Mouse (Mus musculus) stomach, embryonic 16.5 days (tissue): ENCODE data around the gene Epop. TPM values are rescaled to one million over a fixed set of nuclear protein-coding genes. Genes with fewer than 3 reads are reported as not detected.

ENCODE experiments used
- ATAC-seq: fragments of 200-750 bp; cut with Nextera tagmentation; 2 replicates; pipeline ENCODE4 v1.8.0; 2017; ENCODE audit warnings: moderate number of reproducible peaks, moderate TSS enrichment; ENCODE audit not compliant: insufficient read depth, low FRiP score
- H3K27ac ChIP-seq: fragments of 300-500 bp; sonication (generic); 2 replicates; pipeline ENCODE4 v1.5.1; 2014; ENCODE audit warnings: low read length
- H3K27me3 ChIP-seq: fragments of 300-500 bp; sonication (generic); 2 replicates; pipeline ENCODE4 v1.6.1; 2014; ENCODE audit warnings: low read length, control low read depth, mixed read lengths; ENCODE audit not compliant: control insufficient read depth, insufficient read depth
- H3K36me3 ChIP-seq: fragments of 300-500 bp; sonication (generic); 2 replicates; pipeline ENCODE4 v1.6.1; 2014; ENCODE audit warnings: low read length; ENCODE audit not compliant: control insufficient read depth, insufficient read depth
- H3K4me1 ChIP-seq: fragments of 300-500 bp; sonication (generic); 2 replicates; pipeline ENCODE4 v1.6.1; 2014; ENCODE audit warnings: low read length, control low read depth, mixed read lengths; ENCODE audit not compliant: control insufficient read depth, insufficient read depth
- H3K4me2 ChIP-seq: fragments of 300-500 bp; sonication (generic); 2 replicates; pipeline ENCODE4 v1.6.1; 2014; ENCODE audit warnings: low read depth, low read length, mixed read lengths
- H3K4me3 ChIP-seq: fragments of 300-500 bp; sonication (generic); replicated peaks from 2 replicates; pipeline ENCODE4 v1.5.1; 2014; ENCODE audit warnings: mild to moderate bottlenecking, low read length
- H3K9ac ChIP-seq: fragments of 300-500 bp; sonication (generic); 2 replicates; pipeline ENCODE4 v1.6.1; 2014; ENCODE audit warnings: low read length
- H3K9me3 ChIP-seq: fragments of 300-500 bp; sonication (generic); replicated peaks from 2 replicates; pipeline ENCODE4 v1.6.1; 2016; ENCODE audit warnings: low read length, control low read depth; ENCODE audit not compliant: control insufficient read depth
- WGBS: fragments of 180-500 bp; shearing (Covaris S2); extraction: QIAGEN DNeasy Blood & Tissue Kit; methylation state at CpG from one replicate; pipeline ENCODE4 v1.1.7; 2014; 5-methylcytosine and 5-hydroxymethylcytosine counted together
- microRNA-seq: library from miRNA; unstranded; fragments of <30 nt; microRNA quantifications from one replicate; pipeline ENCODE4, GENCODE M21; 2016
- polyA plus RNA-seq: library from polyadenylated mRNA; unstranded; fragments of >200 nt; fragmentation: Nextera tagmentation; extraction: Ambion mirVana; gene quantifications from 2 replicates; pipeline ENCODE4 v1.2.1, GENCODE M21; 2015

Gene Epop
- polyA plus RNA-seq, 1 experiment from 2014 or later = 0.77 TPM

- Histone ChIP-seq H3K9ac (no peak overlapping the region), H3K4me3 (no peak overlapping the region), H3K27me3 (no peaks in the 10 kb centered on the region), H3K27ac (no peak overlapping the region), H3K4me1 (peaks cover 3% of the 10 kb centered on the region; the same call in 1 of the 2 replicates), H3K4me2 (no peak overlapping the region), H3K36me3 (no peaks in the 10 kb centered on the region), H3K9me3 (no peaks in the 10 kb centered on the region)
- 39% methylated on average over 24 of the region's 24 CpGs for WGBS
- no peak for ATAC-seq
Observed at GRCm38 (mm10) chr11:97590227-97590960, 39.1 kb downstream of the Epop start.

DNA sequence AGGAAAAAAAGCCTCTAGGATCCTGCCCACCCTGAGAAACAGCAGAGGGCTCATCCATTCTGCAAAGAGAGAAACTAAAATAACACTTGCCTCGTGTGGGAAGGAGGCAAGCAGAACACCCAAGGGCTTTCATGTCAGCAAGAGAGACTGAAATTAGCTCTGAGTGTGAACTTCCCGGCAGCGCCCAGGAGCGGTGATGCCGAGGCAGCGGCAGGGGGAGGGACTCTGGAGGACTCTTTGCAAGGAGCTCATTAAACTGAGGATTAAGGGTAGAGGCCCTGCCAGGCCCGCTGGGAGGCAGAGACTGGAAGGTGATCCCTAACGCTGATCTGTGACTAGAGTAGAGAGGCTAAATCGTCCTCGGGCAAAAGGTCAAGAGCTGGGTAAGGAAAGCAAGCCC lies 40.3 kb downstream of the Epop start:
- ATAC-seq = no peak
- Histone ChIP-seq H3K4me2 (no peak overlapping the region), H3K27me3 (no peaks in the 10 kb centered on the region), H3K36me3 (no peaks in the 10 kb centered on the region), H3K9ac (no peak overlapping the region), H3K9me3 (no peaks in the 10 kb centered on the region), H3K4me3 (no peak overlapping the region), H3K27ac (no peak overlapping the region), H3K4me1 (peaks cover 3% of the 10 kb centered on the region; the same call in 1 of the 2 replicates)
- WGBS = 8% methylated on average over 10 of the region's 10 CpGs

- WGBS = 40% methylated on average over 10 of the region's 10 CpGs
- Histone ChIP-seq H3K27me3 (no peaks in the 10 kb centered on the region), H3K4me2 (no peak overlapping the region), H3K4me3 (no peak overlapping the region), H3K9ac (no peak overlapping the region), H3K4me1 (peaks cover 3% of the 10 kb centered on the region; the same call in 1 of the 2 replicates), H3K9me3 (no peaks in the 10 kb centered on the region), H3K36me3 (no peaks in the 10 kb centered on the region), H3K27ac (peak overlapping the region; percentile 71; the same call in 1 of the 2 replicates)
- peak; percentile 88; the same call in 1 of the 2 replicates for ATAC-seq
Observed at GRCm38 (mm10) chr11:97585932-97586331, 43.6 kb downstream of the Epop start.

DNA sequence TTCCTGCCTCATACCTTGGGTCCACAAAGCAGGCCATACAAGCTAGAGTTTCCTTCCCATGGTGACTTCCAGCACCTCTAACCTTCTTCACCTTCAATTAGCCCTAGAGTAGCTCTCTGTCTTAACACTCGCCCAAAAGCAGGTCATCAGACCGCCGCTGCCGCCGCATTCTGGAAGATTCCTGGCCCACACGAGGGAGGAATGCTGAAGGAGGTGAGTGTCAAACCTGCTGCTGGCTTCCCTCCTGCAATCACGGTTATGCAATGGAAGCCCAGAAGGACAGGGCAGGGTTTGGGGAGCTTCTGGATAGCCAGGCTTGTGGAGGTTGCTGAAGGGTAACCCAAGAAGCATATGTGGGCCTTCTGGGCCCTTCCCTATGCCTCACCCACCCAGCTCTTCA lies 45.0 kb downstream of the Epop start:
- H3K9me3 ChIP-seq = no peaks in the 10 kb centered on the region
- H3K4me2 ChIP-seq = no peak overlapping the region
- H3K9ac ChIP-seq = no peak overlapping the region
- H3K4me1 ChIP-seq = peaks cover 3% of the 10 kb centered on the region; the same call in 1 of the 2 replicates
- H3K27ac ChIP-seq = no peak overlapping the region
- no peaks in the 10 kb centered on the region for H3K27me3 ChIP-seq
- H3K36me3 ChIP-seq = no peaks in the 10 kb centered on the region
- ATAC-seq = no peak
- WGBS = 76% methylated on average over 7 of the region's 7 CpGs
- H3K4me3 ChIP-seq = no peak overlapping the region

DNA sequence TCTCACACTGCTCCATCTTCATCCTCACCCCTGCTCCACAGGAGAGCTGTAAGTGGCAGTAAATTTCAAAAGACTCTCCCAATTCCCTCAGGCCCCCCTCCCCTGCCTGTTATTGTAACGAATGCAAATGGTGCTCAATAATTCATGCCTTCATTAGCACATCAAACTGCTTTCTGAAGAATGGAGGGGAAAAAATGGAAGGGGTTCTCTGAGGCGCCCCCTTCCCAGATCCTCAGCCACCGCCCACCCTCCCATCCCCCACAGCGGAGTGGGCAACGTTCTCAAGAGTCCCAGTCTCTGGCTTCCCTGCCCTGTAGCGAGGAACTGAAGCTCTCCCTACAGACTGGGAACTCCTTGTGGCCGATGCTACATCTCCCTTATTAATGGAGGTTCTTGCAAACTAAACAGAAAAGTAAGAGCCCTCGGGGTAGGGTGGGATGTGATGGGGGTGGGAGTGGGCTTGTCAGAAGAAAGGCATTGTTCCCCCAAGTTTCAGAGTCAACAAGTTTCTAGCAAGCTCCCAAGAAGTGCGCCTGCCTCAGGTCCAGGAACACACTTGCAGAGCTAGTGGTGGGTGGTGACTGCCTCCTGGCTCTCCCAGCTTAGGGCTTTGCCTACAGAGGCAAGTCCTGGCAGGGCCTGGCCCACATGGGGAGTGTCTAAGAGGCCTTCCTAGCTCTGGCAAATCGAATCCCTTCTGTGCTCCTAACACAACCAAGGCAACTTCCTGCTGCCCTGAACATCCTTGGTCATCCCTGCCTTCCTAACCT lies 50.2 kb downstream of the Epop start:
- H3K9ac ChIP-seq = no peak overlapping the region
- WGBS = 31% methylated on average over 10 of the region's 10 CpGs
- peaks cover 7% of the 10 kb centered on the region for H3K27me3 ChIP-seq
- ATAC-seq = no peak
- H3K27ac ChIP-seq = peak overlapping the region; percentile 33
- H3K4me3 ChIP-seq = no peak overlapping the region
- no peaks in the 10 kb centered on the region for H3K9me3 ChIP-seq
- H3K36me3 ChIP-seq = no peaks in the 10 kb centered on the region
- H3K4me2 ChIP-seq = no peak overlapping the region
- H3K4me1 ChIP-seq = peaks cover 7% of the 10 kb centered on the region; the same call in 1 of the 2 replicates

DNA sequence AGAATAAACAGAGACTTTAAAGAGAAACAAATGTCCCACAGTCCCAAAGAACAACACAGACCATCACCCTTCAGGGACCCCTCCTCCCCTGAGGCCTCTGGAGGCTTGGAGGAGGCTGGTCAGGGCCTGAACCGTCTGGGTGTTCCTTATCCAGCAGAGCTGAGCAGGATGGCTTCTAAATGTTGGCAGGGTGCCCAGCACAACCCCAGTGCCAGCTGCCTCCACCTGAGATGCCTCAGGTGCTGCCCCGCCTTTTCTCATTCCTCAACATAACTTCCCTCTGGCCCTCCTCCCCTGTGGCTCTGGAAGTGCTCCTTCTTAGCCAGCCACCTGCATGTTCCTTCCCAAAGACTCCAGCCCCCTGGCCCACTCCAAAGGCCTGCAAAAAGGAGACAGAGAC lies 51.2 kb downstream of the Epop start:
- Histone ChIP-seq H3K27me3 (peaks cover 17% of the 10 kb centered on the region), H3K27ac (no peak overlapping the region), H3K4me3 (no peak overlapping the region), H3K4me1 (peaks cover 7% of the 10 kb centered on the region; the same call in 1 of the 2 replicates), H3K36me3 (no peaks in the 10 kb centered on the region), H3K9me3 (no peaks in the 10 kb centered on the region), H3K9ac (no peak overlapping the region; the same call in 1 of the 2 replicates), H3K4me2 (no peak overlapping the region)
- no peak for ATAC-seq
- 31% methylated on average over 2 of the region's 2 CpGs for WGBS

Small RNA genes lying within 50 kb of the gene (microRNA-seq; reads per million reads assigned to microRNA genes)
- gene Gm24158 (not detected), gene Mir6927 (not detected)

Other genes starting within 250 kb of the Epop start
- gene Arhgap23, start 214.2 kb downstream of the Epop start, polyA plus RNA-seq = 4.4 and 4.8 TPM in 2 replicates
- gene 4933428G20Rik, start 129.4 kb downstream of the Epop start, polyA plus RNA-seq = 0.80 and 0.90 TPM in 2 replicates
- 0.36 and 0.39 TPM in 2 replicates for gene Srcin1, start 53.5 kb downstream of the Epop start, polyA plus RNA-seq
- 1.9 and 2.5 TPM in 2 replicates for gene Mllt6, start 33.7 kb upstream of the Epop start, polyA plus RNA-seq
- gene Cisd3, start 56.1 kb upstream of the Epop start, polyA plus RNA-seq = 34.2 and 35.1 TPM in 2 replicates
- gene Pcgf2, start 70.8 kb upstream of the Epop start, polyA plus RNA-seq = 8.9 and 9.4 TPM in 2 replicates
- 363 and 373 TPM in 2 replicates for gene Psmb3, start 73.7 kb upstream of the Epop start, polyA plus RNA-seq
- gene Pip4k2b, start 115.0 kb upstream of the Epop start, polyA plus RNA-seq = 1.2 and 1.4 TPM in 2 replicates
- 15.0 and 16.3 TPM in 2 replicates for gene Cwc25, start 136.9 kb upstream of the Epop start, polyA plus RNA-seq
- not detected in 2 replicates for gene 1700001P01Rik, start 146.2 kb upstream of the Epop start, polyA plus RNA-seq
- 439 and 586 TPM in 2 replicates for gene Rpl23, start 152.7 kb upstream of the Epop start, polyA plus RNA-seq
- gene Lasp1, start 169.3 kb upstream of the Epop start, polyA plus RNA-seq = 130 and 143 TPM in 2 replicates
- 3.7 and 3.8 TPM in 2 replicates for gene B230217C12Rik, start 211.1 kb upstream of the Epop start, polyA plus RNA-seq